Mouse (Mus musculus) cerebellum, adult 2 months (tissue): ENCODE data around the gene Ptpn14.
A peak's percentile ranks its signal among the peaks of the same experiment; 100 is the strongest.

Experiments used
- CTCF ChIP-seq: fragments of 200-500 bp; IDR thresholded peaks from 2 replicates; pipeline ENCODE4 v1.5.1; 2011; ENCODE audit warnings: low read depth, mild to moderate bottlenecking, control low read depth, low read length, moderate library complexity, borderline replicate concordance; ENCODE audit not compliant: insufficient read depth
- POLR2A ChIP-seq: fragments of 200-500 bp; IDR thresholded peaks from 2 replicates; pipeline ENCODE4 v1.6.1; 2011; ENCODE audit warnings: low read length, control low read depth, borderline replicate concordance; ENCODE audit not compliant: insufficient read depth

- TF ChIP-seq CTCF = 0 out of 2 replicates have a peak, but pooled peaks have one; percentile 2
- TF ChIP-seq POLR2A = no peak
Measured at GRCm38 (mm10) chr1:189869651-189870270, 141.7 kb downstream of the Ptpn14 start.
